Mouse (Mus musculus): Measurements from ENCODE around the gene Tmem30c. TPM values are rescaled to one million over a fixed set of nuclear protein-coding genes. Genes with fewer than 3 reads are reported as not detected.

The Tmem30c gene
- polyA plus RNA-seq, 1 experiment from 2014 or later, result not detected

- Histone ChIP-seq H3K27me3 (replicated peaks; ENCODE audit: control insufficient read depth, insufficient read depth, low read length) (no peaks in the 10 kb centered on the region), H3K4me3 (ENCODE audit: low read depth, low read length) (no peak overlapping the region), H3K4me1 (ENCODE audit: control insufficient read depth, insufficient read depth, low read length) (no peaks in the 10 kb centered on the region), H3K4me2 (ENCODE audit: low read length) (no peak overlapping the region), H3K9me3 (replicated peaks; ENCODE audit: control insufficient read depth, low read length) (no peaks in the 10 kb centered on the region), H3K36me3 (ENCODE audit: control insufficient read depth, insufficient read depth, low read length) (no peaks in the 10 kb centered on the region), H3K27ac (ENCODE audit: low read depth, low read length) (no peak overlapping the region), H3K9ac (ENCODE audit: low read length) (no peak overlapping the region)
- WGBS, result 56% methylated on average over 7 of the region's 7 CpGs
- DNase-seq (ENCODE audit: low spot score), result no peak
- no peak for ATAC-seq
Measured at GRCm38 (mm10) chr16:57319284-57320124, 26.8 kb upstream of the Tmem30c start.

- Histone ChIP-seq H3K9ac (ENCODE audit: low read length) (no peak overlapping the region), H3K4me3 (ENCODE audit: low read depth, low read length) (no peak overlapping the region), H3K4me2 (ENCODE audit: low read length) (no peak overlapping the region), H3K27ac (ENCODE audit: low read depth, low read length) (no peak overlapping the region), H3K27me3 (replicated peaks; ENCODE audit: control insufficient read depth, insufficient read depth, low read length) (no peaks in the 10 kb centered on the region), H3K36me3 (ENCODE audit: control insufficient read depth, insufficient read depth, low read length) (no peaks in the 10 kb centered on the region), H3K9me3 (replicated peaks; ENCODE audit: control insufficient read depth, low read length) (no peaks in the 10 kb centered on the region), H3K4me1 (ENCODE audit: control insufficient read depth, insufficient read depth, low read length) (no peaks in the 10 kb centered on the region)
- DNase-seq (ENCODE audit: low spot score) (no peak), ATAC-seq (no peak)
- WGBS, result 89% methylated on average over 8 of the region's 8 CpGs
Measured at GRCm38 (mm10) chr16:57318637-57319125, 26.0 kb upstream of the Tmem30c start.

GRCm38 (mm10) chr16:57317882-57318636 is 25.4 kb upstream of the Tmem30c start:
- DNase-seq (ENCODE audit: low spot score), result no peak
- Histone ChIP-seq H3K4me1 (ENCODE audit: control insufficient read depth, insufficient read depth, low read length) (no peaks in the 10 kb centered on the region), H3K9ac (ENCODE audit: low read length) (no peak overlapping the region), H3K9me3 (replicated peaks; ENCODE audit: control insufficient read depth, low read length) (no peaks in the 10 kb centered on the region), H3K36me3 (ENCODE audit: control insufficient read depth, insufficient read depth, low read length) (no peaks in the 10 kb centered on the region), H3K27ac (ENCODE audit: low read depth, low read length) (no peak overlapping the region), H3K27me3 (replicated peaks; ENCODE audit: control insufficient read depth, insufficient read depth, low read length) (no peaks in the 10 kb centered on the region), H3K4me3 (ENCODE audit: low read depth, low read length) (no peak overlapping the region), H3K4me2 (ENCODE audit: low read length) (no peak overlapping the region)
- WGBS, result 77% methylated on average over 13 of the region's 13 CpGs
- no peak for ATAC-seq

- no peaks in the 10 kb centered on the region for H3K27me3 ChIP-seq (replicated peaks; ENCODE audit: control insufficient read depth, insufficient read depth, low read length)
- H3K36me3 ChIP-seq (ENCODE audit: control insufficient read depth, insufficient read depth, low read length), result no peaks in the 10 kb centered on the region
- no peaks in the 10 kb centered on the region for H3K4me1 ChIP-seq (ENCODE audit: control insufficient read depth, insufficient read depth, low read length)
- ATAC-seq (no peak), DNase-seq (ENCODE audit: low spot score) (no peak)
- H3K27ac ChIP-seq (ENCODE audit: low read depth, low read length), result no peak overlapping the region
- no peaks in the 10 kb centered on the region for H3K9me3 ChIP-seq (replicated peaks; ENCODE audit: control insufficient read depth, low read length)
- no peak overlapping the region for H3K9ac ChIP-seq (ENCODE audit: low read length)
- H3K4me2 ChIP-seq (ENCODE audit: low read length), result no peak overlapping the region
- no peak overlapping the region for H3K4me3 ChIP-seq (ENCODE audit: low read depth, low read length)
- WGBS, result 75% methylated on average over 4 of the region's 4 CpGs
Measured at GRCm38 (mm10) chr16:57317127-57317526, 24.5 kb upstream of the Tmem30c start.

GRCm38 (mm10) chr16:57315026-57315425 is 22.4 kb upstream of the Tmem30c start:
- no peak overlapping the region for H3K4me2 ChIP-seq (ENCODE audit: low read length)
- no peaks in the 10 kb centered on the region for H3K36me3 ChIP-seq (ENCODE audit: control insufficient read depth, insufficient read depth, low read length)
- DNase-seq (ENCODE audit: low spot score), result no peak
- H3K9me3 ChIP-seq (replicated peaks; ENCODE audit: control insufficient read depth, low read length), result no peaks in the 10 kb centered on the region
- no peaks in the 10 kb centered on the region for H3K4me1 ChIP-seq (ENCODE audit: control insufficient read depth, insufficient read depth, low read length)
- WGBS, result 91% methylated on average over 9 of the region's 9 CpGs
- H3K9ac ChIP-seq (ENCODE audit: low read length), result no peak overlapping the region
- no peak overlapping the region for H3K4me3 ChIP-seq (ENCODE audit: low read depth, low read length)
- no peak overlapping the region for H3K27ac ChIP-seq (ENCODE audit: low read depth, low read length)
- no peaks in the 10 kb centered on the region for H3K27me3 ChIP-seq (replicated peaks; ENCODE audit: control insufficient read depth, insufficient read depth, low read length)
- ATAC-seq, result no peak

DNA sequence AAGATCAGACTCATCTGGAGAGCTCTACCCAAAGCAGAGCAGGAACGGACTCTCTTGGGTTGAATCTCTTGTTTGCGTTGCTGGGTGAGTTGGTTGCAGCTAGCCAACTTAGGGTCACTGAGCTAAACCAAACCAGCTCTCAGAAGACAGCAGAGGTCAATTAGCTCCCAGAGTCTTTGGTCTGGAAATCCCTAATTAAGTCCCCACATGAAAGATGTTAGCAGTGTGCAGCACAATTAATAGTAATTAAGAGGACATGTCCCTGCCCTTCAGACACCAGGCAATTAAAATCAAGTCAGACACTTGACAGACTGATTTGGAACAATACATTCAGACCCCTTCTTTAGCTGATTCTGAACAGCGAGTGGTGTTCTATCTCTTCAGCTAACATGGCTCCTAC is 21.6 kb upstream of the Tmem30c start:
- no peak overlapping the region for H3K27ac ChIP-seq (ENCODE audit: low read depth, low read length)

GRCm38 (mm10) chr16:57313487-57313886 is 20.8 kb upstream of the Tmem30c start:
- WGBS, result 90% methylated on average over 3 of the region's 3 CpGs
- H3K4me3 ChIP-seq (ENCODE audit: low read depth, low read length), result no peak overlapping the region
- ATAC-seq (no peak), DNase-seq (ENCODE audit: low spot score) (no peak)
- no peak overlapping the region for H3K9ac ChIP-seq (ENCODE audit: low read length)
- H3K27ac ChIP-seq (ENCODE audit: low read depth, low read length), result no peak overlapping the region
- no peaks in the 10 kb centered on the region for H3K27me3 ChIP-seq (replicated peaks; ENCODE audit: control insufficient read depth, insufficient read depth, low read length)
- no peak overlapping the region for H3K4me2 ChIP-seq (ENCODE audit: low read length)
- no peaks in the 10 kb centered on the region for H3K36me3 ChIP-seq (ENCODE audit: control insufficient read depth, insufficient read depth, low read length)
- no peaks in the 10 kb centered on the region for H3K9me3 ChIP-seq (replicated peaks; ENCODE audit: control insufficient read depth, low read length)
- no peaks in the 10 kb centered on the region for H3K4me1 ChIP-seq (ENCODE audit: control insufficient read depth, insufficient read depth, low read length)

More for the DNA sequence above, 21.6 kb upstream of the Tmem30c start:
- Histone ChIP-seq H3K4me2 (ENCODE audit: low read length) (no peak overlapping the region), H3K9me3 (replicated peaks; ENCODE audit: control insufficient read depth, low read length) (no peaks in the 10 kb centered on the region), H3K4me1 (ENCODE audit: control insufficient read depth, insufficient read depth, low read length) (no peaks in the 10 kb centered on the region), H3K27me3 (replicated peaks; ENCODE audit: control insufficient read depth, insufficient read depth, low read length) (no peaks in the 10 kb centered on the region), H3K9ac (ENCODE audit: low read length) (no peak overlapping the region), H3K36me3 (ENCODE audit: control insufficient read depth, insufficient read depth, low read length) (no peaks in the 10 kb centered on the region), H3K4me3 (ENCODE audit: low read depth, low read length) (no peak overlapping the region)
- no peak for ATAC-seq
- 40% methylated on average over 3 of the region's 3 CpGs for WGBS
- DNase-seq (ENCODE audit: low spot score), result no peak

DNA sequence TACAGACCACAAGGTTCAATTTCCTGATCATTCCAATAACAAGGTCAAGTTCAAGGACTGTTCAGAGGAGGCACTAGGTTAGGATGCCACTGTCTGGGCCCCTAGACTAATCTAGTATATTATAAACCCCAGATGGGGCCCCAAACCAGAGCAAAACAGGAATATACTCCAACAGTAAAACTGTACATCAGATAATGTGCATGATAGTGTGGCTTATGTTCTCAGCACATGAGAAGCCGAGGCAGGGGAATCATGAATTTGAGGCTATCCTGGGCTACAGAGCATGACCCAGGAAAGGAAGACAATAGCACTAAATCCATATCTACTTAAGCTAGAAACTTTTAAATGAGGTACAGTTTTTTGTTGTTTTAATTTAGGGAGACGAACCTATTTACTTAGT is 19.5 kb upstream of the Tmem30c start:
- Histone ChIP-seq H3K27ac (ENCODE audit: low read depth, low read length) (no peak overlapping the region), H3K4me2 (ENCODE audit: low read length) (no peak overlapping the region), H3K9ac (ENCODE audit: low read length) (no peak overlapping the region), H3K4me3 (ENCODE audit: low read depth, low read length) (no peak overlapping the region), H3K36me3 (ENCODE audit: control insufficient read depth, insufficient read depth, low read length) (no peaks in the 10 kb centered on the region), H3K4me1 (ENCODE audit: control insufficient read depth, insufficient read depth, low read length) (no peaks in the 10 kb centered on the region), H3K27me3 (replicated peaks; ENCODE audit: control insufficient read depth, insufficient read depth, low read length) (no peaks in the 10 kb centered on the region), H3K9me3 (replicated peaks; ENCODE audit: control insufficient read depth, low read length) (no peaks in the 10 kb centered on the region)
- 86% methylated on average over 2 of the region's 2 CpGs for WGBS
- DNase-seq (ENCODE audit: low spot score) (no peak), ATAC-seq (no peak)

- DNase-seq (ENCODE audit: low spot score) (no peak), ATAC-seq (no peak)
- Histone ChIP-seq H3K4me1 (ENCODE audit: control insufficient read depth, insufficient read depth, low read length) (no peaks in the 10 kb centered on the region), H3K4me2 (ENCODE audit: low read length) (no peak overlapping the region), H3K27me3 (replicated peaks; ENCODE audit: control insufficient read depth, insufficient read depth, low read length) (no peaks in the 10 kb centered on the region), H3K9me3 (replicated peaks; ENCODE audit: control insufficient read depth, low read length) (no peaks in the 10 kb centered on the region), H3K9ac (ENCODE audit: low read length) (no peak overlapping the region), H3K27ac (ENCODE audit: low read depth, low read length) (no peak overlapping the region), H3K36me3 (ENCODE audit: control insufficient read depth, insufficient read depth, low read length) (no peaks in the 10 kb centered on the region), H3K4me3 (ENCODE audit: low read depth, low read length) (no peak overlapping the region)
- WGBS, result 86% methylated on average over 6 of the region's 6 CpGs
Measured at GRCm38 (mm10) chr16:57305463-57305862, 12.8 kb upstream of the Tmem30c start.

All from forebrain, embryonic 14.5 days (tissue).